Mouse (Mus musculus): ENCODE results near the gene Prss16. TPM values are rescaled to one million over a fixed set of nuclear protein-coding genes. Genes with fewer than 3 reads are reported as not detected.

Prss16 gene
- polyA plus RNA-seq, 2 experiments: 0.23 to 0.39 TPM

DNA sequence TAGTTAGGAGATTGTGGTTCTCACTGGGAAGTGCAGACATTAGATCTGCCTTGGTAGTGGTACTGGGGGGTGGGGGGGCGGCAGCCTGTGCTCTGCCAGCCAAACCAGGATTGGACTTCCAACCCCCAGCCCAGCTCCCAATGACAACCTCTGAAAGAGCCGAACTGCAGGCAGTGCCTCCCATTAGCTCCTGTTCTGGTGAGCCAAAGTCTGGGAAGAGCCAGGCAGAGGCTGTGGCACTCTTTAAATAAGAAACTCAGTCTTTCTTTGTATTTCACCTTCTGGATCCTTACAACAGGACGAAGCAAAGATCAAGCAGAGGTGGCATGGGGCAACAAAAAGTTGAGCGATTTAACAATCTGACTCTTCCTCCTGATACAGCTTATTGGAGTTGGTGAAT, 10.4 kb downstream of the Prss16 start:
- ATAC-seq (ENCODE audit: insufficient read depth): no peak

DNA sequence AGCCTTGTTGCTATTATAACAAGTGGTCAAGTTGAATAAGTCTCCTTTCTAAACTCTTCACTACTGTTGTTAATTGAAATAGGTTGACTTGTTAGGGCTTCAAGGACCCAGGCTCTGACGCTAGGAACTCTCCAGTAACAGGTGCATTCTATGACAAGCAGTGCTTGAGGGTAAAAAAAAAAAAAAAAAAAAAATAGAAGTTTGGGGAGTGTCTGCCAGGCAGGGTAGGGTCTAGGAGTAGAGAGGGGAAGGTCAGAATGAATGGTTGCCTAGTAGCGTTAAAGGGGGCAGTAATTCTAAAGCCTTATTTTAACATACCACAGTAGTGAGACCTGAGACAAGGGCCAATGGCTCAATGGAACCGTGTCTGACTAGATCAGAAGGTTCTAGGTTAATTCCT, 11.1 kb downstream of the Prss16 start:
- Histone ChIP-seq H3K4me1 (replicated peaks; ENCODE audit: control insufficient read depth in 2 of 2, insufficient read depth in 2 of 2, low read length in 1 of 2) (peaks cover 0 to 27% of the 10 kb centered on the region in 2 experiments; a peak in 3 of 4 replicates), H3K36me3 (replicated peaks; ENCODE audit: control insufficient read depth, insufficient read depth, low read depth) (no peaks in the 10 kb centered on the region), H3K27me3 (ENCODE audit: control insufficient read depth, insufficient read depth, low read length) (peaks cover 70% of the 10 kb centered on the region), H3K4me3 (ENCODE audit: insufficient read depth in 1 of 2, low read depth in 2 of 2, low read length in 2 of 2) (no peak overlapping the region), H3K27ac (no peak overlapping the region), H3K9me3 (ENCODE audit: control insufficient read depth, low read length) (no peaks in the 10 kb centered on the region), H3K4me2 (ENCODE audit: low read depth) (no peak overlapping the region), H3K9ac (replicated peaks) (no peak overlapping the region)
- ATAC-seq (ENCODE audit: insufficient read depth): no peak
- no peak for TF ChIP-seq EP300 (IDR thresholded peaks at IDR 0.05; ENCODE audit: low read depth)
- no peak for TF ChIP-seq CTCF (IDR thresholded peaks at IDR 0.05; ENCODE audit: low read depth)
- DNase-seq (ENCODE audit: low read depth in 3 of 3, low spot score in 3 of 3): no peak
- 37% methylated on average over 3 of the region's 3 CpGs for WGBS (ENCODE audit: insufficient replicate concordance)

More for the DNA sequence above, 10.4 kb downstream of the Prss16 start:
- Histone ChIP-seq H3K36me3 (replicated peaks; ENCODE audit: control insufficient read depth, insufficient read depth, low read depth) (no peaks in the 10 kb centered on the region), H3K9me3 (ENCODE audit: control insufficient read depth, low read length) (no peaks in the 10 kb centered on the region), H3K27ac (no peak overlapping the region), H3K9ac (replicated peaks) (no peak overlapping the region), H3K4me1 (replicated peaks; ENCODE audit: control insufficient read depth in 2 of 2, insufficient read depth in 2 of 2, low read length in 1 of 2) (peaks cover 0 to 27% of the 10 kb centered on the region in 2 experiments; a peak in 3 of 4 replicates), H3K4me3 (ENCODE audit: insufficient read depth in 1 of 2, low read depth in 2 of 2, low read length in 2 of 2) (no peak overlapping the region), H3K27me3 (ENCODE audit: control insufficient read depth, insufficient read depth, low read length) (peaks cover 78% of the 10 kb centered on the region), H3K4me2 (ENCODE audit: low read depth) (no peak overlapping the region)
- TF ChIP-seq EP300 (IDR thresholded peaks at IDR 0.05; ENCODE audit: low read depth) (no peak), CTCF (IDR thresholded peaks at IDR 0.05; ENCODE audit: low read depth) (no peak)
- no peak for DNase-seq (ENCODE audit: low read depth in 3 of 3, low spot score in 3 of 3)
- WGBS (ENCODE audit: insufficient replicate concordance): 49% methylated on average over 4 of the region's 4 CpGs

DNA sequence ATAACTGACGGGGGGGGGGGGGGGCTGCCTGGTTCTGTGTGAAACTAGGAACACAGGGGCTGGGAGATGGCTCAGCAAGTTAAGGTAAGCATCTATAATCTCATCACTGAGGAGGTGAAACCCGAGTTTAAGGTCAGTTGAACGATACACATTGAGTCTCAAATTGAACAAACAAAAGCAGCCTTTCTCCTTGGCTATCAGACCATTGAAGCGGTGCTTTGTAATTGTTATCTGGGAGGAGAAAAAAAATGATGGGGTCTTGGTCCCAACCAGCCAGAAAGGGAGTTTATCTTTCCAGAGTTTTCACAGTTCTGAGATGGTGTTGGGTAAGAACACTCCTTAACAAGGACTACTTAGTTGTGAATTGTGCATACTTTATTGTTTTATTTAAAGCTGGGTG, 11.7 kb downstream of the Prss16 start:
- Histone ChIP-seq H3K4me1 (replicated peaks; ENCODE audit: control insufficient read depth in 2 of 2, insufficient read depth in 2 of 2, low read length in 1 of 2) (peaks cover 0 to 27% of the 10 kb centered on the region in 2 experiments; a peak in 3 of 4 replicates), H3K9me3 (ENCODE audit: control insufficient read depth, low read length) (no peaks in the 10 kb centered on the region), H3K4me3 (ENCODE audit: insufficient read depth in 1 of 2, low read depth in 2 of 2, low read length in 2 of 2) (no peak overlapping the region), H3K27me3 (ENCODE audit: control insufficient read depth, insufficient read depth, low read length) (peaks cover 66% of the 10 kb centered on the region), H3K36me3 (replicated peaks; ENCODE audit: control insufficient read depth, insufficient read depth, low read depth) (no peaks in the 10 kb centered on the region), H3K9ac (replicated peaks) (no peak overlapping the region), H3K27ac (no peak overlapping the region), H3K4me2 (ENCODE audit: low read depth) (peak overlapping the region; percentile 74; the same call in 1 of the 2 replicates)
- no peak for DNase-seq (ENCODE audit: low read depth in 3 of 3, low spot score in 3 of 3)
- TF ChIP-seq EP300 (IDR thresholded peaks at IDR 0.05; ENCODE audit: low read depth) (no peak), CTCF (IDR thresholded peaks at IDR 0.05; ENCODE audit: low read depth) (no peak)
- ATAC-seq (ENCODE audit: insufficient read depth): no peak
- WGBS (ENCODE audit: insufficient replicate concordance): 20% methylated on average over 4 of the region's 4 CpGs

DNA sequence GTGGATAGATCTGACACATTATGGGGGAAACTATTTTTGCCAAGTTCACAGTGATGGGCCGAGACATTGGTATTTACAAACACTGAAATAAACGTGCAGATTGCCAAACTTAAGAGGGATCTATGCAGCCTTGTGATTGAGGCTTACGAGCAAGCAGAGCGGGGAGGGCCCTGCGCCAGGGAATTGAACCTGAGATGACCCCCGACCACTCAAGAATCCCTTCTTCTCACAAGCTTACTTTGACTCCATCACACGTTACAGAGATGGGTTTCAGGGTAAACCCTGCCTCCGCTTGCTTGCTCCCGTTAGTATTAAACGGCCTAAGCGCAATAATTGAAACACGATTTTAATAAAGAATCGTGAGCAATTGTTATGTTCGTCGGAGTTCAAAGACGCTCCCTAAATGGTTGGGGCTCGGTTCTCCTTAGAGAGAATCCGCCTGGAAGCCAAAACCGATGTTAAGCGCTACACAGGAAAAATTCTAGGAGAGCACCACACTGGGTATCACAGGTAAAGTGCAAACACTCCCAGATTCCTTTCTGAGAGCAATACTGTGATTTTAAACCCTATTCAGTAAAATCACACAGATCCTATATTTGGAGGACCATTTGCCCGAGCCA, 12.2 kb downstream of the Prss16 start:
- H3K36me3 ChIP-seq (replicated peaks; ENCODE audit: control insufficient read depth, insufficient read depth, low read depth): no peaks in the 10 kb centered on the region
- H3K4me3 ChIP-seq (ENCODE audit: insufficient read depth in 1 of 2, low read depth in 2 of 2, low read length in 2 of 2): peak overlapping the region; percentile 35 to 55
- H3K9ac ChIP-seq (replicated peaks): no peak overlapping the region

DNA sequence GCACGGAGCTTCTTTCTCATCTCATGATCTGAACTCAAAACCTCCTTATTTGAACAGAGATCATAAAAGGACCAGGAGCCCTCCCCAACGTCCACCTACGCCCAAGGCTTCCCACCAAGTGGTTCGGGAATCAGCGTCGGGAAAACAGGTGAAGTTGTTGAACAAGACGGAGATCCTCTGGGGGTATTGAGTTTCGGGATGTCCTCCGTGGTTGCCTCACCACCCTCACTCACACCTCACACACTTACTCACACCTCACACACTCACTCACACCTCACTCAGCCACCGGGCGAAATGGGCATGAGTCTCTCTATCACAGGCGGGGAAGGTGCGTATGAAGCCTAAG, 12.7 kb downstream of the Prss16 start:
- H3K27me3 ChIP-seq (ENCODE audit: control insufficient read depth, insufficient read depth, low read length): peaks cover 59% of the 10 kb centered on the region
- H3K27ac ChIP-seq: no peak overlapping the region
- peak overlapping the region; percentile 35 to 55 for H3K4me3 ChIP-seq (ENCODE audit: insufficient read depth in 1 of 2, low read depth in 2 of 2, low read length in 2 of 2)
- no peaks in the 10 kb centered on the region for H3K9me3 ChIP-seq (ENCODE audit: control insufficient read depth, low read length)
- H3K36me3 ChIP-seq (replicated peaks; ENCODE audit: control insufficient read depth, insufficient read depth, low read depth): no peaks in the 10 kb centered on the region
- H3K9ac ChIP-seq (replicated peaks): no peak overlapping the region
- WGBS (ENCODE audit: insufficient replicate concordance): 1% methylated on average over 13 of the region's 13 CpGs
- TF ChIP-seq CTCF (IDR thresholded peaks at IDR 0.05; ENCODE audit: low read depth) (no peak), EP300 (IDR thresholded peaks at IDR 0.05; ENCODE audit: low read depth) (no peak)
- peaks cover 0 to 25% of the 10 kb centered on the region in 2 experiments; a peak in 3 of 4 replicates for H3K4me1 ChIP-seq (replicated peaks; ENCODE audit: control insufficient read depth in 2 of 2, insufficient read depth in 2 of 2, low read length in 1 of 2)
- DNase-seq (ENCODE audit: low read depth in 3 of 3, low spot score in 3 of 3): no peak
- ATAC-seq (ENCODE audit: insufficient read depth): no peak
- peak overlapping the region; percentile 74 for H3K4me2 ChIP-seq (ENCODE audit: low read depth)

More for the DNA sequence above, 12.2 kb downstream of the Prss16 start:
- H3K27me3 ChIP-seq (ENCODE audit: control insufficient read depth, insufficient read depth, low read length): peaks cover 63% of the 10 kb centered on the region
- H3K4me1 ChIP-seq (replicated peaks; ENCODE audit: control insufficient read depth in 2 of 2, insufficient read depth in 2 of 2, low read length in 1 of 2): peaks cover 0 to 27% of the 10 kb centered on the region in 2 experiments; a peak in 3 of 4 replicates
- 2% methylated on average over 21 of the region's 21 CpGs for WGBS (ENCODE audit: insufficient replicate concordance)
- H3K27ac ChIP-seq: no peak overlapping the region
- H3K9me3 ChIP-seq (ENCODE audit: control insufficient read depth, low read length): no peaks in the 10 kb centered on the region
- DNase-seq (ENCODE audit: low read depth in 3 of 3, low spot score in 3 of 3) (no peak), ATAC-seq (ENCODE audit: insufficient read depth) (no peak)
- TF ChIP-seq EP300 (IDR thresholded peaks at IDR 0.05; ENCODE audit: low read depth): no peak
- TF ChIP-seq CTCF (IDR thresholded peaks at IDR 0.05; ENCODE audit: low read depth): no peak
- peak overlapping the region; percentile 74 for H3K4me2 ChIP-seq (ENCODE audit: low read depth)
